Mouse (Mus musculus) skeletal muscle tissue, postnatal 0 days (tissue): Measurements from ENCODE around the gene Nhs. TPM values are rescaled to one million over a fixed set of nuclear protein-coding genes. Genes with fewer than 3 reads are reported as not detected.

ENCODE experiments used
- polyA plus RNA-seq: library from polyadenylated mRNA; unstranded; fragments of >200 nt; fragmentation: Nextera tagmentation; extraction: Ambion mirVana; gene quantifications from 2 replicates; pipeline ENCODE4 v1.2.1, GENCODE M21; 2015

Nhs gene
- polyA plus RNA-seq: 0.35 and 0.54 TPM in 2 replicates

GRCm38 (mm10) chrX:162159637-162160611, at the start of gene Nhs:
Gene Nhs, minus strand, starts transcription at chrX:162159730.

